In genomic region chr3:111868620-111869019, GRCm38 (mm10) we compare ENCODE assay signal across 16 mouse cellular contexts.
A peak's percentile ranks its signal among the peaks of the same experiment; 100 is the strongest.
DNase-seq lines count a peak whose midpoint lies in the region; ATAC-seq lines count a peak whose summit lies in the region.
"Had no signal": no experiment of that assay in that cellular context is flagged by ENCODE, and none has a peak within 500 bp of the region (broad histone marks: within the 10 kb centered on the region; RNA-seq: fewer than 3 reads in every experiment).

No protein-coding gene starts in this region.

- WGBS in embryonic facial prominence, embryonic 14.5 days = 40% methylated on average over 2 of the region's 2 CpGs

- DNase-seq in cerebellum, postnatal 10 days = peak; percentile 4 to 14
- no peak for DNase-seq in cerebellum, postnatal 25 days
- DNase-seq in kidney, postnatal 4 days = peak; percentile 6 to 8
- no peak for DNase-seq in kidney, adult 18-20 months
- DNase-seq in retina, embryonic 14.5 days (ENCODE audit: low spot score) = peak; percentile 26
- DNase-seq in retina, postnatal 1 day = no peak
- peak; percentile 10 for DNase-seq in embryonic facial prominence, embryonic 14.5 days (ENCODE audit: low spot score)
- no peak for DNase-seq in thymus, postnatal 14 days
- DNase-seq: cerebellum, adult 11 months; heart, adult 2 months; heart, postnatal 10 days; lung, postnatal 14 days had no signal

- no peak overlapping the region for H3K4me3 ChIP-seq in embryonic facial prominence, embryonic 14.5 days (ENCODE audit: low read depth, low read length)
- H3K4me3 ChIP-seq: heart, adult 2 months; midbrain, embryonic 10.5 days; neural tube, embryonic 13.5 days had no signal

- H3K9ac ChIP-seq in embryonic facial prominence, embryonic 14.5 days (ENCODE audit: low read depth, low read length) = no peak overlapping the region
- H3K9ac ChIP-seq: liver, embryonic 14.5 days; neural tube, embryonic 13.5 days had no signal

- H3K27me3 ChIP-seq in embryonic facial prominence, embryonic 14.5 days (replicated peaks; ENCODE audit: control insufficient read depth, insufficient read depth, low read length) = no peaks in the 10 kb centered on the region
- H3K27me3 ChIP-seq: neural tube, embryonic 13.5 days had no signal

- H3K4me1 ChIP-seq in embryonic facial prominence, embryonic 14.5 days (ENCODE audit: control insufficient read depth, insufficient read depth, low read length) = no peaks in the 10 kb centered on the region
- H3K4me1 ChIP-seq: midbrain, embryonic 10.5 days; neural tube, embryonic 13.5 days had no signal

- H3K4me2 ChIP-seq in embryonic facial prominence, embryonic 14.5 days (ENCODE audit: low read depth, low read length) = no peak overlapping the region
- H3K4me2 ChIP-seq: neural tube, embryonic 13.5 days had no signal

- ATAC-seq in embryonic facial prominence, embryonic 14.5 days (ENCODE audit: low read depth) = no peak
- ATAC-seq: inflammation-experienced regulatory T-cells, adult 6 months had no signal

- H3K27ac ChIP-seq in embryonic facial prominence, embryonic 14.5 days (replicated peaks; ENCODE audit: low read depth, low read length) = no peak overlapping the region
- H3K27ac ChIP-seq: heart, adult 2 months; liver, embryonic 14.5 days; midbrain, embryonic 10.5 days; neural tube, embryonic 13.5 days had no signal

- H3K36me3 ChIP-seq in embryonic facial prominence, embryonic 14.5 days (ENCODE audit: control insufficient read depth, insufficient read depth, low read length) = no peaks in the 10 kb centered on the region
- H3K36me3 ChIP-seq: midbrain, embryonic 10.5 days; neural tube, embryonic 13.5 days had no signal

- H3K9me3 ChIP-seq in embryonic facial prominence, embryonic 14.5 days (ENCODE audit: control insufficient read depth, low read length) = no peaks in the 10 kb centered on the region
- H3K9me3 ChIP-seq: midbrain, embryonic 10.5 days; neural tube, embryonic 13.5 days had no signal

Comparison
In these comparisons a context has a peak if more than half of its experiments do, and no peak if none do; other contexts are left out.
1. DNase-seq: peak in cerebellum, postnatal 10 days (2 of 2), kidney, postnatal 4 days (2 of 2), retina, embryonic 14.5 days (single experiment) and embryonic facial prominence, embryonic 14.5 days (single experiment); none in cerebellum, postnatal 25 days (0 of 2), kidney, adult 18-20 months (single experiment), retina, postnatal 1 day (single experiment) and thymus, postnatal 14 days (single experiment).